Mouse (Mus musculus): ENCODE measurements at regions not wholly inside any gene's neighbourhood (a gene's known extent, or its start where the extent isn't known, plus 50 kb on each side); places are given as distances from the start of the nearest gene placed in this dataset.

GRCm38 (mm10) chr10:37322310-37322709, 183.6 kb upstream of the Marcks start:
- DNase-seq (ENCODE audit: low spot score) = no peak

GRCm38 (mm10) chr10:37321171-37321570, 182.5 kb upstream of the Marcks start:
- no peak for DNase-seq (ENCODE audit: low spot score)

- DNase-seq (ENCODE audit: low spot score) = no peak
Measured at GRCm38 (mm10) chr10:37319746-37320430, 181.2 kb upstream of the Marcks start.

- no peak for DNase-seq (ENCODE audit: low spot score)
Measured at GRCm38 (mm10) chr10:37316701-37317100, 178.0 kb upstream of the Marcks start.

GRCm38 (mm10) chr10:37315804-37316203, 177.1 kb upstream of the Marcks start:
- DNase-seq (ENCODE audit: low spot score) = no peak

GRCm38 (mm10) chr10:37314746-37315430, 176.2 kb upstream of the Marcks start:
- peak; percentile 33 for DNase-seq (ENCODE audit: low spot score)

- no peak for DNase-seq (ENCODE audit: low spot score)
Measured at GRCm38 (mm10) chr10:37313461-37313860, 174.7 kb upstream of the Marcks start.

- no peak for DNase-seq (ENCODE audit: low spot score)
Measured at GRCm38 (mm10) chr10:37310266-37310945, 171.7 kb upstream of the Marcks start.

GRCm38 (mm10) chr10:37304656-37305055, 165.9 kb upstream of the Marcks start:
- DNase-seq (ENCODE audit: low spot score) = no peak

GRCm38 (mm10) chr10:37300181-37300889, 161.6 kb upstream of the Marcks start:
- no peak for DNase-seq (ENCODE audit: low spot score)

- DNase-seq (ENCODE audit: low spot score) = no peak
Measured at GRCm38 (mm10) chr10:37298689-37299421, 160.1 kb upstream of the Marcks start.

- DNase-seq (ENCODE audit: low spot score) = no peak
Measured at GRCm38 (mm10) chr10:37294231-37294630, 155.5 kb upstream of the Marcks start.

- no peak for DNase-seq (ENCODE audit: low spot score)
Measured at GRCm38 (mm10) chr10:37293292-37293691, 154.6 kb upstream of the Marcks start.

- no peak for DNase-seq (ENCODE audit: low spot score)
Measured at GRCm38 (mm10) chr10:37291639-37292495, 153.1 kb upstream of the Marcks start.

- DNase-seq (ENCODE audit: low spot score) = no peak
Measured at GRCm38 (mm10) chr10:37289964-37290704, 151.4 kb upstream of the Marcks start.

- no peak for DNase-seq (ENCODE audit: low spot score)
Measured at GRCm38 (mm10) chr10:37286305-37286704, 147.6 kb upstream of the Marcks start.

- no peak for DNase-seq (ENCODE audit: low spot score)
Measured at GRCm38 (mm10) chr10:37282951-37283350, 144.2 kb upstream of the Marcks start.

GRCm38 (mm10) chr10:37280823-37281222, 142.1 kb upstream of the Marcks start:
- no peak for DNase-seq (ENCODE audit: low spot score)

- no peak for DNase-seq (ENCODE audit: low spot score)
Measured at GRCm38 (mm10) chr10:37280150-37280820, 141.6 kb upstream of the Marcks start.

All from urinary bladder, postnatal 14 days (tissue).